Mouse (Mus musculus) bone marrow macrophage, adult 2 months (primary cell): ENCODE measurements around the gene Phyhd1.

Experiments
- CTCF ChIP-seq: IDR thresholded peaks from 2 replicates; pipeline ENCODE4 v1.5.1; 2012; ENCODE audit warnings: low read depth, mild to moderate bottlenecking, low read length, moderate library complexity
- POLR2A ChIP-seq: IDR thresholded peaks from 2 replicates; pipeline ENCODE4 v1.6.1; 2012; ENCODE audit warnings: mild to moderate bottlenecking, low read depth, low read length, borderline replicate concordance

GRCm38 (mm10) chr2:30269241-30269990 lies 3.4 kb downstream of the Phyhd1 start:
- no peak for TF ChIP-seq POLR2A
- TF ChIP-seq CTCF: no peak
